Mouse (Mus musculus) stomach, embryonic 14.5 days (tissue): ENCODE results near the gene Rhoj. TPM values are rescaled to one million over a fixed set of nuclear protein-coding genes. Genes with fewer than 3 reads are reported as not detected.
"Not testable (repeated sequence)": the region's sequence is repeated elsewhere in the genome, so short reads cannot be mapped to it uniquely, and the experiment has no call there.

Experiments used
- ATAC-seq: fragments of 200-750 bp; cut with Nextera tagmentation; 2 replicates; pipeline ENCODE4 v1.8.0; 2017; ENCODE audit warnings: low read depth, moderate TSS enrichment; ENCODE audit not compliant: insufficient number of reproducible peaks, insufficient read depth, low FRiP score
- H3K27ac ChIP-seq: fragments of 300-500 bp; sonication (generic); 2 replicates; pipeline ENCODE4 v1.5.1; 2014; ENCODE audit warnings: mild to moderate bottlenecking, low read length, moderate library complexity, mixed read lengths
- H3K27me3 ChIP-seq: fragments of 300-500 bp; sonication (generic); 2 replicates; pipeline ENCODE4 v1.6.1; 2014; ENCODE audit warnings: low read length, control low read depth, mixed read lengths; ENCODE audit not compliant: control insufficient read depth, insufficient read depth
- H3K36me3 ChIP-seq: fragments of 300-500 bp; sonication (generic); 2 replicates; pipeline ENCODE4 v1.6.1; 2014; ENCODE audit warnings: mild to moderate bottlenecking, control low read depth, low read length, moderate library complexity, mixed read lengths; ENCODE audit not compliant: control insufficient read depth, insufficient read depth
- H3K4me1 ChIP-seq: fragments of 300-500 bp; sonication (generic); 2 replicates; pipeline ENCODE4 v1.6.1; 2014; ENCODE audit warnings: low read length, control low read depth, mixed read lengths; ENCODE audit not compliant: control insufficient read depth, insufficient read depth
- H3K4me2 ChIP-seq: fragments of 300-500 bp; sonication (generic); replicated peaks from 2 replicates; pipeline ENCODE4 v1.6.1; 2014; ENCODE audit warnings: low read depth, low read length, control low read depth
- H3K4me3 ChIP-seq: fragments of 300-500 bp; sonication (generic); 2 replicates; pipeline ENCODE4 v1.5.1; 2014; ENCODE audit warnings: low read depth, low read length, control low read depth
- H3K9ac ChIP-seq: fragments of 300-500 bp; sonication (generic); replicated peaks from 2 replicates; pipeline ENCODE4 v1.6.1; 2014; ENCODE audit warnings: low read depth, mild to moderate bottlenecking, control low read depth, low read length, moderate library complexity, mixed read lengths
- H3K9me3 ChIP-seq: fragments of 300-500 bp; sonication (generic); 2 replicates; pipeline ENCODE4 v1.6.1; 2016; ENCODE audit warnings: low read depth, low read length, control low read depth; ENCODE audit not compliant: control insufficient read depth
- WGBS: fragments of 180-500 bp; shearing (Covaris S2); extraction: QIAGEN DNeasy Blood & Tissue Kit; methylation state at CpG from one replicate; pipeline ENCODE4 v1.1.7; 2014; 5-methylcytosine and 5-hydroxymethylcytosine counted together
- polyA plus RNA-seq: library from polyadenylated mRNA; unstranded; fragments of >200 nt; fragmentation: Nextera tagmentation; extraction: Ambion mirVana; gene quantifications from 2 replicates; pipeline ENCODE4 v1.2.1, GENCODE M21; 2014

The Rhoj gene
- polyA plus RNA-seq, 1 experiment from 2014 or later: 78.7 TPM

DNA sequence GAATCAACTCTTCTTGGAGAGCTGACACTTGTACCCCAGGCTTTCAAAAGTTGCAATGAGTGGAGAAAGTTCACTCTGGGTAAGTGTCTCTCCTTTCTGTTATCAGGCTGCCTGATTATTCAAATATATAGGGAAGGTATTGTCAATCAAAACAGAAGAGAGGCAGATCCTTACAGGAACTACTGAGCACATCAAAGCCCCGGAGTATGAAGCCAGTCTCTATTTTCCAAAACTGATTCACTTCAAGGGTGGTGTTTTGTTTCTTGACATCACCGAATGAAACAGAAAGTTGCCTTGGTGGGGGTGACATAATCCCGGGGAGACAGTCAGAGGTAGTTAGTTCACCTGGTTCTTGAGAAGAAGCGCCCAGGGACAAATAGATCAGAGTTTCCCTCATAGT lies 108.6 kb downstream of the Rhoj start, which contains the start of gene Gphb5:
Gene Gphb5 (minus strand): TSS at position 101 of the 400 bp plus-strand sequence.
- WGBS: 85% methylated on average over 4 of the region's 4 CpGs
- Histone ChIP-seq H3K9ac (no peak within 1 kb of the TSS), H3K4me3 (no peak within 1 kb of the TSS), H3K4me2 (no peak within 1 kb of the TSS), H3K27me3 (no peaks in the 10 kb centered on the region), H3K36me3 (no peaks in the 10 kb centered on the region), H3K4me1 (no peaks in the 10 kb centered on the region), H3K9me3 (no peaks in the 10 kb centered on the region), H3K27ac (no peak within 1 kb of the TSS)
- ATAC-seq: no peak

DNA sequence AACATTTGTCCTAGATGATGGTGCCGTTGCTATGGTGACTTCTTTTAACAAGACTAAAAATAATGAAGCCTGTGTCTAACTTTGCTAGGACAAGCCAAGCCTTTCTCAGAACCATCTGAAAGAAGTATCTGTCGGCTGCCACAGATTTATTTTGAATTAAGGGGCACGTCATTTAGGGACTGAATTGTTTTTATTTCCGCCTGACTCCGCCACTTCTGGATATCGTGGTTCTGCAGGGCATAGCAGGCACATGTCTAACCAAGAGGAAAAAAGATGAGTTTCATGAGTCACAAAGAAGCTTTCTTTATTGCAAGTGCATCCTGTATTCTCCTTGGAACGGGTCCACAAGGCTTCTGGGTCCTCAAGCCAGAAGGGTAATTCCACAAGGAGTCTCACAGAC lies 116.2 kb downstream of the Rhoj start:
- ATAC-seq: no peak
- Histone ChIP-seq H3K27ac (no peak overlapping the region), H3K9ac (no peak overlapping the region), H3K4me1 (no peaks in the 10 kb centered on the region), H3K36me3 (no peaks in the 10 kb centered on the region), H3K4me3 (no peak overlapping the region), H3K4me2 (no peak overlapping the region), H3K9me3 (no peaks in the 10 kb centered on the region), H3K27me3 (no peaks in the 10 kb centered on the region)
- 71% methylated on average over 7 of the region's 7 CpGs for WGBS

DNA sequence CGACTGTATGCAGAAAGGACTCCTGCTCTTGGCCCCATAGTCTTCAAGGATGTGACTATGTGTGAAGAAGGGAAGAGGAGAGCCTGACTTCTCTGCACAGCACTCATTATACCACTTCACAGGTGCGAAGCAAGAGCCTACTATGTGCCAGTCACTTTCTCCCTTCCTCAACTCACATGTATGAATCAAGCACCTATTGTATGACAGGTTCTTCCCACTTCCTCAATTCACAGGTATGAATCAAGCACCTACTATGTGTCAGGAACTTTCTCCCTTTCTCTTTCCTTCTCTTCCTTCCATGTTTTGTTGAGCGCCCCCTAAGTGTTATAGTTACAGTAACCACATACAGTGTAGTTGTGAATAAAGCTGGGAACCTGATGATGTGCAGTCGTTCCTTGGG lies 116.7 kb downstream of the Rhoj start:
- WGBS: 93% methylated on average over 4 of the region's 4 CpGs
- H3K9me3 ChIP-seq: no peaks in the 10 kb centered on the region
- ATAC-seq: no peak
- no peak overlapping the region for H3K4me3 ChIP-seq
- H3K4me2 ChIP-seq: no peak overlapping the region
- no peak overlapping the region for H3K27ac ChIP-seq
- no peaks in the 10 kb centered on the region for H3K36me3 ChIP-seq
- no peaks in the 10 kb centered on the region for H3K27me3 ChIP-seq
- H3K4me1 ChIP-seq: no peaks in the 10 kb centered on the region
- no peak overlapping the region for H3K9ac ChIP-seq

DNA sequence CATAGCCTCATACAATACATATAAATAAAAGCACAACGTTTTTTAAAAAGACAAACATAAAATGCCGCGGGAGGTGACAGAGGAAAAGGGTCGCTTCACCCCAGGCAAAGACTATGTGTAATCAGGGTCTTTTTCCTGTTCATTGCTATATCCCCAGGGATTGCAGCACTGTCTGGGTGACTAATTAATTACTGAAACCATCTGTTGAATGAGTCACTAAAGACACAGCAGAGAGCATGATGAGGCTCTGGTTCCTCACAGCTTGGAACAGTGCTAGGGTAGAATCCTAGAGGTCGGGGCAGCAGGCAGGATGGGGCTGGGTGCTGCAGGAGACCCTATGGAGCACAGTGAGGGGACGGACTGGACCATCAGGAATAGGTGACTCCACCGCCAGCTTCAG lies 117.8 kb downstream of the Rhoj start:
- Histone ChIP-seq H3K4me2 (no peak overlapping the region), H3K27me3 (no peaks in the 10 kb centered on the region), H3K4me3 (no peak overlapping the region), H3K36me3 (no peaks in the 10 kb centered on the region), H3K9ac (no peak overlapping the region), H3K27ac (no peak overlapping the region), H3K9me3 (no peaks in the 10 kb centered on the region), H3K4me1 (no peaks in the 10 kb centered on the region)
- WGBS: 82% methylated on average over 7 of the region's 7 CpGs
- ATAC-seq: no peak

DNA sequence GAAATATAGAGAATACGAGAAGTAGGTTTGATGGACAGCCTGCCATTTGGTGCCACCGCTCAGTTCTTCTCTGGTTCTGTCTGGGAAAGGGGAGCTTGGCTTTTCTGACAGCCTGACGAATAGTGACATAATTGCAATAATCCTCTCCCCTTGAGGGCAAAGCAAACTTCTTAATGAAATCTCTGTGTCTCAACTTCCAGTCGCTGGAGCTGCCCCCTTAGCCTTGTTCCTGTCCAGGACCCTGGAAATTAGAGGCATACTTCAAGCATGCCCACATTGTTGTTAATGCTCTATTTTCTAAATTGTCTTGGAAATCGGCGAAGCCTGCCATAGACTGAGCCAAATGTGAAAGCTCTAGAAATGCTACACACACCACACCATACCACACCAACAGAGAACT lies 120.6 kb downstream of the Rhoj start:
- Histone ChIP-seq H3K27me3 (no peaks in the 10 kb centered on the region), H3K9ac (no peak overlapping the region), H3K4me2 (no peak overlapping the region), H3K9me3 (no peaks in the 10 kb centered on the region), H3K4me1 (no peaks in the 10 kb centered on the region), H3K4me3 (no peak overlapping the region), H3K36me3 (no peaks in the 10 kb centered on the region), H3K27ac (no peak overlapping the region)
- 74% methylated on average over 6 of the region's 6 CpGs for WGBS
- ATAC-seq: no peak

DNA sequence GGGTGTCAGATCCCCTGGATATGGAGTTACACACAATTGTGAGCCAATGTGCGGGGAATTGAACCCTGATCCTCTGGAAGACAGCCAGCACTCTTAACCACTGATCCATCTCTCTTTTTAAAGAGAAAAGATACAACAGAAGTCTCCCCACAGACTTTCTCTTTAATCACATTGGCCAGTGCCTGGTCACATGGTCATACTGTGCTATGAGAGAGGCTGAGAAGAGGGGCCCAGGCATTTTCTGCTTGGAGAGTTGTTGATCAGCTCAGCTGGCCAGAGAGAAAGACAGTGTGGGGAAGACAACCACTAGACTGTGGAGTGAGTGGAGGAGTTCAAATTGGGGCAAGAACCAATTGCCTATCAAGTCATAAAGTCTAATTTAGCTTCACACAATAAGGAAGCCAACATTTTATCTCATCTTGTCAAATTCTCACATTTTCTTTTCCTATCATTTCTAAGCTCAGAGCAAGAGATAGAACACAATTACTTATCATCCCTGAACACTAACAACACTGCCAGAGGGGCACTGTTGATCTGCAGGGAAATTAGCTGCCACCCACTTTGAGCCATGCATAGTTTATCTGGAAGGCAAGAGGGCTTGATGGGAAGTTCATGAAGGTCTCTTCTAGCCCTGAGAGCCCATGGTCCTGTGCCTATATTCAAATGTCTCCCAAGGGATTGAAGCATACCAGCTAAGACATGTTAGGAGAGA lies 121.7 kb downstream of the Rhoj start:
- 77% methylated on average over 1 of the region's 1 CpGs for WGBS
- H3K9me3 ChIP-seq: no peaks in the 10 kb centered on the region
- ATAC-seq: no peak

DNA sequence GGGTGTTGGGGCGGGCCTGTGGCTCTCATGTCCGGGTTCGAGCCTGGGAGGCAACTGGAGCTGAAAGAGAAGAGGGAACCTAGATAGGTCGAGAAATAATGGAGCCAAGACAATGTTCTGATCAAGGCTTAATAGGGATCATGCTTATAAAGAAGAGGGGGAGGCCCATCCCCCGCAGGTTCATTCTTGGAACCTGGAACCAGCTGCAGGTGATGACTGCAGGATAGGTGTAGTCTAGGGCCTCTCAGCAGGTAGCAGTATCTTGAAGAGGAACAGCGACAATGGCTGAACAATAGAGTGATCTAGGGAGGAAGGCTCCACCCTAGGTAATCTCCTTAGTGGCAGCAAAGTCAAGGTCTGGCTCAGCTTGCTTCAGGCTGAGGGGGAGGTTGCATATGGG lies 124.3 kb downstream of the Rhoj start:
- H3K4me1 ChIP-seq, H3K27ac ChIP-seq, H3K4me3 ChIP-seq, ATAC-seq, H3K4me2 ChIP-seq, H3K27me3 ChIP-seq, H3K36me3 ChIP-seq, H3K9ac ChIP-seq, H3K9me3 ChIP-seq: not testable (repeated sequence)
- WGBS: 85% methylated on average over 6 of the region's 6 CpGs

More for the DNA sequence above, 121.7 kb downstream of the Rhoj start:
- Histone ChIP-seq H3K27ac (no peak overlapping the region), H3K27me3 (no peaks in the 10 kb centered on the region), H3K36me3 (no peaks in the 10 kb centered on the region), H3K4me1 (no peaks in the 10 kb centered on the region), H3K9ac (no peak overlapping the region), H3K4me3 (no peak overlapping the region), H3K4me2 (no peak overlapping the region)

DNA sequence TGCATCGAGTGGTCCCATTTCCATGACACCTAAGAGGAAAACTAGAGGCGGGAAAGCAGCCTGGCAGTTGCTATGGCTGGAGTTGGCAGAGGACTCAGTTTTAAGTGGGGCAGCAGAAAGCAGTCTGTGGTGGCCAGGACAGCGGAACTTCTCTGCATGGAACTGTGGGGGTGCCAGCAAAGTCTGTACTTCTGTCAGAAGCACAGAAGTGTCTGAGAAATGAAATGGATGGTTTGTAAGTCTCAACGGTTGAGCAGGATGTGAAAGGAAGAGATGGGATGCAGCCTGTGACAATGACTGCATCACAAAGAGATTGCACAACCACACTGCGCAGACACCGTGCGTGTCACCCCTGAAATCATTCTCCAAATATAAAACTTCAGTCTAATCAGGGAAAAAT lies 138.1 kb downstream of the Rhoj start:
- no peaks in the 10 kb centered on the region for H3K4me1 ChIP-seq
- no peak overlapping the region for H3K9ac ChIP-seq
- WGBS: 88% methylated on average over 7 of the region's 7 CpGs
- H3K27ac ChIP-seq: no peak overlapping the region
- H3K9me3 ChIP-seq: no peaks in the 10 kb centered on the region
- H3K27me3 ChIP-seq: no peaks in the 10 kb centered on the region
- H3K36me3 ChIP-seq: peaks cover 2% of the 10 kb centered on the region; the same call in 1 of the 2 replicates
- no peak overlapping the region for H3K4me2 ChIP-seq
- no peak overlapping the region for H3K4me3 ChIP-seq
- no peak for ATAC-seq

DNA sequence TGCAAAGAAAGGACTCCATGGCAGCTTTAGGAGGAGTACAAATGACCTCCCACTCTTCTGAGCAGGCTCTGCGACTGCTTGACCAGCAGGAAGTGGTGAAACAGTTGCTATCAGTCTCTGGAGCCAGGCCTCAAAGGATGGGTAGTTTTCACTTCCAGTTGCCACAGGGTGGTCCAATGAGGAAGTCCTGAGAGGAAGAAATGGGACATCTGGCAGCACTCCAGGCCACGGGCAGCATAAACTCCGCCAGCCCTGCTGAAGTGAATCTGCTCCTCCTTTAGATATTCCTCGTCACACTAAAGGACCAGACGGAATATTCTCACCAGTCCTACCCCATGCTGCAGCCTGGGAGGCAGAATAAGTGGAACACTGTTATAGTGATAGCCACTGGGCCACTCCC lies 140.8 kb downstream of the Rhoj start:
- no peak for ATAC-seq

More for the DNA sequence above, 140.8 kb downstream of the Rhoj start:
- Histone ChIP-seq H3K4me2 (no peak overlapping the region), H3K4me3 (no peak overlapping the region), H3K4me1 (no peaks in the 10 kb centered on the region), H3K36me3 (peaks cover 18% of the 10 kb centered on the region), H3K27ac (no peak overlapping the region), H3K27me3 (no peaks in the 10 kb centered on the region), H3K9ac (no peak overlapping the region), H3K9me3 (no peaks in the 10 kb centered on the region)
- WGBS: 60% methylated on average over 5 of the region's 5 CpGs
